Mouse (Mus musculus): ENCODE results near the gene Vps50. TPM values are rescaled to one million over a fixed set of nuclear protein-coding genes. Genes with fewer than 3 reads are reported as not detected.
A peak's percentile ranks its signal among the peaks of the same experiment; 100 is the strongest.

Vps50 gene
- polyA plus RNA-seq, 1 experiment from 2014 or later = 31.7 TPM

DNA sequence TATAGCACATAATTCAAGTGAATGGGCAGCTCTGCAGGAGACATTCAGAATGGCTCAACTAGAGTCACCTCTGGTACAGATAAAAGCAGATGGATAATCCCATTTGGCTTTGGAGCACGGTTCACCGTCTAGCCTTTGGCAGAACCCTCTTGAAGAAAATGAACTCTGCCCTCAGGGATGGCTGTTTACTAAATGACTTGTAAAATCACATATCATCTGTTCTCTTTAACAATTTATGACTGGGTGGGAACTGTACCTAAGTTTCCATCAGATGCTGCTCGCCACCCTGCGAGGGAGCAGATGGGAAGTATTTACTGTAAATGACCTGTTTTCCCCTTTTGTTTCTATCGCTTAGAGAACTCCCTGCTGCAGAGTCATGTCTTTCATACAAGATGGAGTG is 18.3 kb upstream of the Vps50 start:
- Histone ChIP-seq H3K9me3 (ENCODE audit: control insufficient read depth, low read length) (no peaks in the 10 kb centered on the region), H3K4me2 (ENCODE audit: low read depth, severe bottlenecking) (no peak overlapping the region), H3K27ac (replicated peaks; ENCODE audit: low read depth, low read length) (no peak overlapping the region), H3K4me3 (ENCODE audit: low read depth, low read length) (no peak overlapping the region), H3K36me3 (ENCODE audit: control insufficient read depth, insufficient read depth, low read length) (no peaks in the 10 kb centered on the region), H3K4me1 (ENCODE audit: control insufficient read depth, insufficient read depth, low read length) (no peaks in the 10 kb centered on the region), H3K27me3 (ENCODE audit: control insufficient read depth, insufficient read depth, low read length) (no peaks in the 10 kb centered on the region), H3K9ac (ENCODE audit: low read length) (no peak overlapping the region)
- DNase-seq (ENCODE audit: low spot score) = no peak
- WGBS = 55% methylated on average over 5 of the region's 5 CpGs
- no peak for ATAC-seq (ENCODE audit: insufficient number of reproducible peaks, low FRiP score, low TSS enrichment, low read depth)

DNA sequence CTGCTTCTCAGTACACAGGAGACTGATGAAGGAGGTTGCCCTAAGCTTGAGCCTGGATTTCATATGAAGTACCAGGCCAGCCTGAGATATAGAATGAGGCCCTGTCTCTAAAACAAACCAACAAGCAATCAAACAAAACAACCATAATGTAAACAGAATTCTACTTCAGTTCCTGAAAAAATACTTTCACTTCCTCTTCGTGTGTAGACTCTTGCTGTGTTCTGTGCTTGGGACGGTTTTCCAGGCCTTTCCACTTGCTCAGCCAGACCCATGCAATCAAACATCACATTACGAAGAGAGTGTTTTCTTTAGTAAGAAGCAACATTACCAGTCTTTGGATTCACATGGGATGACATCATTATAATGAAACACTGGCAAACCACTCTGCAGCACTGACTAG is 16.5 kb upstream of the Vps50 start:
- H3K9me3 ChIP-seq (ENCODE audit: control insufficient read depth, low read length) = no peaks in the 10 kb centered on the region
- ATAC-seq (ENCODE audit: insufficient number of reproducible peaks, low FRiP score, low TSS enrichment, low read depth) = no peak
- 84% methylated on average over 3 of the region's 3 CpGs for WGBS
- no peak overlapping the region for H3K4me2 ChIP-seq (ENCODE audit: low read depth, severe bottlenecking)
- H3K36me3 ChIP-seq (ENCODE audit: control insufficient read depth, insufficient read depth, low read length) = no peaks in the 10 kb centered on the region
- no peak overlapping the region for H3K4me3 ChIP-seq (ENCODE audit: low read depth, low read length)
- no peak overlapping the region for H3K9ac ChIP-seq (ENCODE audit: low read length)
- no peaks in the 10 kb centered on the region for H3K4me1 ChIP-seq (ENCODE audit: control insufficient read depth, insufficient read depth, low read length)
- H3K27me3 ChIP-seq (ENCODE audit: control insufficient read depth, insufficient read depth, low read length) = no peaks in the 10 kb centered on the region
- no peak overlapping the region for H3K27ac ChIP-seq (replicated peaks; ENCODE audit: low read depth, low read length)
- no peak for DNase-seq (ENCODE audit: low spot score)

DNA sequence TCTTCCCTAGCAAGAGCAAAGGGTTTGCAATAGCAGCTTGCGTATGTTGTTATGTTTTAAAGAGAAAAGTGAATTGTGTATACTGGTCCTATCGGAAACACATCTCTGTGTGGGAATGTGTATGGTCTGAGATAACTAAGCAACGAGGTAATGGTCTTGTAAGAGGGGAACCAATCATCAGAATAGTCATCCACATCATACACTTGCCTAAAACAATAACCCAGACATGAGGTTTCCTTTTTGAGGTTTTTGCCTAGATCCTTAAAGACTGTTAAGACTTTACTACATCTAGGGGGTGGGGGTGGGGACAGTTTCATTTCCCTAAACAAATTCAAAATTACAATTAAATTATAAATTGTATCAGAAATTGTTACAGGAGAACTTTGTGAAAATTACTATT is 13.0 kb upstream of the Vps50 start:
- H3K36me3 ChIP-seq (ENCODE audit: control insufficient read depth, insufficient read depth, low read length) = no peaks in the 10 kb centered on the region
- ATAC-seq (ENCODE audit: insufficient number of reproducible peaks, low FRiP score, low TSS enrichment, low read depth) (no peak), DNase-seq (ENCODE audit: low spot score) (no peak)
- H3K9ac ChIP-seq (ENCODE audit: low read length) = no peak overlapping the region
- H3K27ac ChIP-seq (replicated peaks; ENCODE audit: low read depth, low read length) = no peak overlapping the region
- H3K9me3 ChIP-seq (ENCODE audit: control insufficient read depth, low read length) = no peaks in the 10 kb centered on the region
- H3K4me1 ChIP-seq (ENCODE audit: control insufficient read depth, insufficient read depth, low read length) = no peaks in the 10 kb centered on the region
- H3K27me3 ChIP-seq (ENCODE audit: control insufficient read depth, insufficient read depth, low read length) = no peaks in the 10 kb centered on the region
- H3K4me3 ChIP-seq (ENCODE audit: low read depth, low read length) = no peak overlapping the region
- no peak overlapping the region for H3K4me2 ChIP-seq (ENCODE audit: low read depth, severe bottlenecking)
- 85% methylated on average over 3 of the region's 3 CpGs for WGBS

DNA sequence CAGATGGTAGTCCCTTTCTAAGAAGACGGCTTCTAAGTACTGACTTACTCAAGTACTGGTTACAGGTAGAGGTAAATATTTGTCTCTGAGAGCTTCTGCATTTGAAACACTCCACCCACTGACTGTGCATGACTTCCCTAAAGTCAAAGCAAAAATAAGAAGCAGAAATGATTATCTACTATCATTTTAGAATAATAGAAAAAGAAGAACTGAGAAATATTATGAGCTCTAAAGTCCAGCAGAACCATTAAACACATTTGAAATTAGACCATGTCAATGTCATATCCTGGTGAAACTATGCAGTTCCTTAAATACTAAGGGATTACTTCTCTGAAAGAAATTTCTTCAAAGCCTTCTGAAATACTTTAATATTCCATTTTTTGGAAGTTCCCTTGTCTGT is 10.8 kb upstream of the Vps50 start:
- Histone ChIP-seq H3K27me3 (ENCODE audit: control insufficient read depth, insufficient read depth, low read length) (no peaks in the 10 kb centered on the region), H3K4me2 (ENCODE audit: low read depth, severe bottlenecking) (no peak overlapping the region), H3K9ac (ENCODE audit: low read length) (no peak overlapping the region), H3K27ac (replicated peaks; ENCODE audit: low read depth, low read length) (no peak overlapping the region), H3K36me3 (ENCODE audit: control insufficient read depth, insufficient read depth, low read length) (no peaks in the 10 kb centered on the region), H3K9me3 (ENCODE audit: control insufficient read depth, low read length) (no peaks in the 10 kb centered on the region), H3K4me1 (ENCODE audit: control insufficient read depth, insufficient read depth, low read length) (no peaks in the 10 kb centered on the region), H3K4me3 (ENCODE audit: low read depth, low read length) (no peak overlapping the region)
- WGBS = 96% methylated on average over 1 of the region's 1 CpGs
- ATAC-seq (ENCODE audit: insufficient number of reproducible peaks, low FRiP score, low TSS enrichment, low read depth) = no peak
- no peak for DNase-seq (ENCODE audit: low spot score)

GRCm38 (mm10) chr6:3494285-3494684 is 3.9 kb upstream of the Vps50 start:
- Histone ChIP-seq H3K27ac (replicated peaks; ENCODE audit: low read depth, low read length) (no peak overlapping the region), H3K9me3 (ENCODE audit: control insufficient read depth, low read length) (no peaks in the 10 kb centered on the region), H3K9ac (ENCODE audit: low read length) (no peak overlapping the region), H3K4me2 (ENCODE audit: low read depth, severe bottlenecking) (no peak overlapping the region), H3K4me1 (ENCODE audit: control insufficient read depth, insufficient read depth, low read length) (no peaks in the 10 kb centered on the region), H3K4me3 (ENCODE audit: low read depth, low read length) (no peak overlapping the region), H3K36me3 (ENCODE audit: control insufficient read depth, insufficient read depth, low read length) (no peaks in the 10 kb centered on the region), H3K27me3 (ENCODE audit: control insufficient read depth, insufficient read depth, low read length) (no peaks in the 10 kb centered on the region)
- DNase-seq (ENCODE audit: low spot score) (no peak), ATAC-seq (ENCODE audit: insufficient number of reproducible peaks, low FRiP score, low TSS enrichment, low read depth) (no peak)
- 76% methylated on average over 5 of the region's 5 CpGs for WGBS

- Histone ChIP-seq H3K4me3 (ENCODE audit: low read depth, low read length) (no peak overlapping the region), H3K9ac (ENCODE audit: low read length) (no peak overlapping the region), H3K36me3 (ENCODE audit: control insufficient read depth, insufficient read depth, low read length) (no peaks in the 10 kb centered on the region), H3K4me2 (ENCODE audit: low read depth, severe bottlenecking) (no peak overlapping the region), H3K27me3 (ENCODE audit: control insufficient read depth, insufficient read depth, low read length) (no peaks in the 10 kb centered on the region), H3K9me3 (ENCODE audit: control insufficient read depth, low read length) (no peaks in the 10 kb centered on the region), H3K4me1 (ENCODE audit: control insufficient read depth, insufficient read depth, low read length) (no peaks in the 10 kb centered on the region), H3K27ac (replicated peaks; ENCODE audit: low read depth, low read length) (no peak overlapping the region)
- WGBS = 5% methylated on average over 2 of the region's 2 CpGs
- ATAC-seq (ENCODE audit: insufficient number of reproducible peaks, low FRiP score, low TSS enrichment, low read depth) = no peak
- no peak for DNase-seq (ENCODE audit: low spot score)
Measured at GRCm38 (mm10) chr6:3496210-3496609, 2.0 kb upstream of the Vps50 start.

DNA sequence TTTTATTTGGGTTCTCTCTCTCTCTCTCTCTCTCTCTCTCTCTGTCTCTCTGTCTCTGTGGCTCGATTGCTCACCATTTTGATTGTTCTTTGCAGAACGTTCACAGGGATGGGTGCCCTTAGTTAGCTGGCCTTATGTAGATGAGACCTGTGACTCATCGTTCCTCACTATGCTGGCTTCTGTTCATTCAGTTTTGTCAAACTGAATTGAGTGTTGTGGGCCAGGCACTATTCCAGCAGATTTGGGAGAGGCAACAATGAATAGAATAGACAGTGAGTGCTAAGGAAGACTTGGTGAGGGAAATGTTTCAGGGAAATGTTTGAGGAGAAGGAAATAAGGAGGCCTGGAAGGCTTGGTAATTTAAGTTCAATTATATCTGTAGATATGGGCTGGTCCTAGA is 2.1 kb downstream of the Vps50 start:
- Histone ChIP-seq H3K9ac (ENCODE audit: low read length) (no peak overlapping the region), H3K36me3 (ENCODE audit: control insufficient read depth, insufficient read depth, low read length) (no peaks in the 10 kb centered on the region), H3K27me3 (ENCODE audit: control insufficient read depth, insufficient read depth, low read length) (no peaks in the 10 kb centered on the region), H3K9me3 (ENCODE audit: control insufficient read depth, low read length) (no peaks in the 10 kb centered on the region), H3K4me2 (ENCODE audit: low read depth, severe bottlenecking) (no peak overlapping the region), H3K4me3 (ENCODE audit: low read depth, low read length) (no peak overlapping the region), H3K27ac (replicated peaks; ENCODE audit: low read depth, low read length) (no peak overlapping the region), H3K4me1 (ENCODE audit: control insufficient read depth, insufficient read depth, low read length) (no peaks in the 10 kb centered on the region)
- ATAC-seq (ENCODE audit: insufficient number of reproducible peaks, low FRiP score, low TSS enrichment, low read depth) (no peak), DNase-seq (ENCODE audit: low spot score) (no peak)
- 91% methylated on average over 3 of the region's 3 CpGs for WGBS

DNA sequence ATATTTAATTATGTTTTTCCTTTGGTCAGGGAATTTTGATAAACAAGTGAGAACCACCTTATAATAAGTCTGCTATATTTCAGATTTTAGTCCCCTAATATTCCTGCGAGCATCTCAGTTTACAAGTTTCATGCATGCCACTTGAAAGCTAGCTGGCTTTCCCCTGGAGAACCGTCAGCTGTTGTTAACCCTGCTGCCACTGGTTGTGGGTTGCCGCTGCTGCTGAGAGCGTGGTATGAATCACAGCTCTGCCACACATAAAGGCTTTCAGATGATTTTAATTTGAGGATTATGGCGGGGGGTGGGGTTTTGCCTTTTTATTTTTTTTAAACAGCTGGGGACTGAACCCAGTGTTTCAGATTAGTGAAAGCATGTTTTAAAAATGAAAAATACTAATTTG is 7.1 kb downstream of the Vps50 start:
- no peak overlapping the region for H3K4me2 ChIP-seq (ENCODE audit: low read depth, severe bottlenecking)
- H3K4me3 ChIP-seq (ENCODE audit: low read depth, low read length) = no peak overlapping the region
- no peaks in the 10 kb centered on the region for H3K36me3 ChIP-seq (ENCODE audit: control insufficient read depth, insufficient read depth, low read length)
- H3K27me3 ChIP-seq (ENCODE audit: control insufficient read depth, insufficient read depth, low read length) = no peaks in the 10 kb centered on the region
- ATAC-seq (ENCODE audit: insufficient number of reproducible peaks, low FRiP score, low TSS enrichment, low read depth) (no peak), DNase-seq (ENCODE audit: low spot score) (peak; percentile 32)
- H3K9ac ChIP-seq (ENCODE audit: low read length) = no peak overlapping the region
- 49% methylated on average over 5 of the region's 5 CpGs for WGBS
- H3K9me3 ChIP-seq (ENCODE audit: control insufficient read depth, low read length) = no peaks in the 10 kb centered on the region
- H3K27ac ChIP-seq (replicated peaks; ENCODE audit: low read depth, low read length) = no peak overlapping the region
- no peaks in the 10 kb centered on the region for H3K4me1 ChIP-seq (ENCODE audit: control insufficient read depth, insufficient read depth, low read length)

- no peak for DNase-seq (ENCODE audit: low spot score)
- no peak overlapping the region for H3K9ac ChIP-seq (ENCODE audit: low read length)
- WGBS = 83% methylated on average over 4 of the region's 4 CpGs
- H3K9me3 ChIP-seq (ENCODE audit: control insufficient read depth, low read length) = no peaks in the 10 kb centered on the region
- H3K4me2 ChIP-seq (ENCODE audit: low read depth, severe bottlenecking) = no peak overlapping the region
- no peaks in the 10 kb centered on the region for H3K4me1 ChIP-seq (ENCODE audit: control insufficient read depth, insufficient read depth, low read length)
- no peak for ATAC-seq (ENCODE audit: insufficient number of reproducible peaks, low FRiP score, low TSS enrichment, low read depth)
- no peaks in the 10 kb centered on the region for H3K36me3 ChIP-seq (ENCODE audit: control insufficient read depth, insufficient read depth, low read length)
- H3K4me3 ChIP-seq (ENCODE audit: low read depth, low read length) = no peak overlapping the region
- H3K27me3 ChIP-seq (ENCODE audit: control insufficient read depth, insufficient read depth, low read length) = no peaks in the 10 kb centered on the region
- H3K27ac ChIP-seq (replicated peaks; ENCODE audit: low read depth, low read length) = no peak overlapping the region
Measured at GRCm38 (mm10) chr6:3507078-3507477, 8.9 kb downstream of the Vps50 start.

Data from limb, embryonic 11.5 days (tissue).